Mouse (Mus musculus): ENCODE data around the gene Ldlrap1.

- TF ChIP-seq CTCF (IDR thresholded peaks at IDR 0.05; ENCODE audit: control insufficient read depth, insufficient read depth, low read length) (no peak), POLR2A (IDR thresholded peaks at IDR 0.05; ENCODE audit: borderline replicate concordance, control insufficient read depth, low read depth, low read length) (no peak)
Observed at GRCm38 (mm10) chr4:134752911-134753426, 14.9 kb downstream of the Ldlrap1 start.
